9 mouse cellular contexts compared by ENCODE assay signal in genomic region chrX:60892801-60893681, GRCm38 (mm10). TPM values are rescaled to one million over a fixed set of nuclear protein-coding genes. Genes with fewer than 3 reads are reported as not detected.
DNase-seq lines count a peak whose midpoint lies in the region; ATAC-seq and TF ChIP-seq lines count a peak whose summit lies in the region.
"Had no signal": no experiment of that assay in that cellular context is flagged by ENCODE, and none has a peak within 500 bp of the region (broad histone marks: within the 10 kb centered on the region; RNA-seq: fewer than 3 reads in every experiment).

Gene Sox3 (minus strand): TSS chrX:60893430.

- H3K4me2 ChIP-seq in kidney, embryonic 16.5 days (replicated peaks; ENCODE audit: low read depth, low read length) = peak within 1 kb of the TSS; percentile 66
- H3K4me2 ChIP-seq in forebrain, postnatal 0 days (ENCODE audit: low read depth) = peak within 1 kb of the TSS; percentile 64
- H3K4me2 ChIP-seq in midbrain, embryonic 11.5 days = peak within 1 kb of the TSS; percentile 51

- 18% methylated on average over 72 of the region's 92 CpGs for WGBS in kidney, embryonic 16.5 days
- WGBS in forebrain, postnatal 0 days = 33% methylated on average over 78 of the region's 92 CpGs
- 19% methylated on average over 87 of the region's 92 CpGs for WGBS in midbrain, embryonic 11.5 days

- H3K4me1 ChIP-seq in kidney, embryonic 16.5 days (ENCODE audit: insufficient read depth, low read length) = 0 out of 2 replicates have a peak, but pooled peaks cover 4% of the 10 kb centered on the region
- no peaks in the 10 kb centered on the region for H3K4me1 ChIP-seq in forebrain, postnatal 0 days (ENCODE audit: insufficient read depth)
- H3K4me1 ChIP-seq in midbrain, embryonic 11.5 days (ENCODE audit: control insufficient read depth, insufficient read depth, low read length) = peaks cover 9% of the 10 kb centered on the region

- peak within 1 kb of the TSS; percentile 48 for H3K4me3 ChIP-seq in kidney, embryonic 16.5 days (ENCODE audit: low read length)
- H3K4me3 ChIP-seq in forebrain, postnatal 0 days (ENCODE audit: low read depth, low read length) = peak within 1 kb of the TSS; percentile 48
- H3K4me3 ChIP-seq in midbrain, embryonic 11.5 days (ENCODE audit: low read depth, low read length) = peak within 1 kb of the TSS; percentile 68

- H3K9ac ChIP-seq in kidney, embryonic 16.5 days (replicated peaks; ENCODE audit: low read length) = no peak within 1 kb of the TSS
- peak within 1 kb of the TSS; percentile 41 for H3K9ac ChIP-seq in forebrain, postnatal 0 days
- H3K9ac ChIP-seq in midbrain, embryonic 11.5 days (ENCODE audit: low read length) = peak within 1 kb of the TSS; percentile 86

- no peaks in the 10 kb centered on the region for H3K36me3 ChIP-seq in kidney, embryonic 16.5 days (ENCODE audit: insufficient read depth, low read length)
- H3K36me3 ChIP-seq in forebrain, postnatal 0 days (ENCODE audit: insufficient read depth) = no peaks in the 10 kb centered on the region
- H3K36me3 ChIP-seq in midbrain, embryonic 11.5 days (ENCODE audit: control insufficient read depth, insufficient read depth, low read length) = no peaks in the 10 kb centered on the region

- H3K27ac ChIP-seq in kidney, embryonic 16.5 days (ENCODE audit: low read length) = no peak within 1 kb of the TSS
- H3K27ac ChIP-seq in forebrain, postnatal 0 days (ENCODE audit: low read depth, low read length) = no peak within 1 kb of the TSS
- peak within 1 kb of the TSS; percentile 91 for H3K27ac ChIP-seq in midbrain, embryonic 11.5 days (ENCODE audit: low read depth, low read length)

- peaks cover 79% of the 10 kb centered on the region for H3K27me3 ChIP-seq in kidney, embryonic 16.5 days (ENCODE audit: insufficient read depth, low read length)
- no peaks in the 10 kb centered on the region for H3K27me3 ChIP-seq in forebrain, postnatal 0 days (ENCODE audit: insufficient read depth, low read length)
- no peaks in the 10 kb centered on the region for H3K27me3 ChIP-seq in midbrain, embryonic 11.5 days (ENCODE audit: control insufficient read depth, insufficient read depth, low read length)

- no peak for TF ChIP-seq CTCF in brain, embryonic 14.5 days (IDR thresholded peaks at IDR 0.05; ENCODE audit: borderline replicate concordance, extremely low read depth, insufficient read depth, insufficient read length)
- TF ChIP-seq CTCF in forebrain, postnatal 0 days (IDR thresholded peaks at IDR 0.05; ENCODE audit: low read depth) = no peak

- no peak; the same call in 1 of the 2 replicates for ATAC-seq in kidney, embryonic 16.5 days (ENCODE audit: low FRiP score, low TSS enrichment)
- ATAC-seq in forebrain, postnatal 0 days = peak; percentile 47
- peak; percentile 81 for ATAC-seq in midbrain, embryonic 11.5 days (ENCODE audit: low FRiP score)

- 0 out of 2 replicates have a peak, but pooled peaks cover 3% of the 10 kb centered on the region for H3K9me3 ChIP-seq in kidney, embryonic 16.5 days (ENCODE audit: low read length)
- no peaks in the 10 kb centered on the region for H3K9me3 ChIP-seq in forebrain, postnatal 0 days (ENCODE audit: low read length)
- no peaks in the 10 kb centered on the region for H3K9me3 ChIP-seq in midbrain, embryonic 11.5 days (ENCODE audit: control insufficient read depth, low read length)

- no peak for DNase-seq in kidney, postnatal 14 days
- DNase-seq in brain, embryonic 14.5 days (ENCODE audit: low read depth) = peak; percentile 92
- peak; percentile 47 for DNase-seq in forebrain, postnatal 0 days
- peak; percentile 91 for DNase-seq in midbrain, embryonic 11.5 days (ENCODE audit: low spot score, missing footprints)
- no peak for DNase-seq in frontal cortex, adult 2 months (ENCODE audit: extremely low spot score in 1 of 2, low spot score in 1 of 2)
- no peak for DNase-seq in spleen, postnatal 36 days (ENCODE audit: low spot score in 2 of 2)
- DNase-seq in right cerebral cortex, adult 2 months (ENCODE audit: low spot score in 2 of 2) = no peak

- TF ChIP-seq POLR2A in brain, embryonic 14.5 days (IDR thresholded peaks at IDR 0.05; ENCODE audit: borderline replicate concordance, extremely low read depth, insufficient read depth, insufficient read length, poor library complexity, severe bottlenecking) = peak; percentile 83; the same call in 1 of the 2 replicates

RNA-seq across cellular contexts. Expression of gene Sox3, which starts in this region (rescaled TPM):
- not detected in 2 replicates for polyA plus RNA-seq in kidney, embryonic 16.5 days (2015; fragmentation: Nextera tagmentation; extraction: Ambion mirVana)
- 24.6 and 40.2 TPM in 2 replicates for polyA plus RNA-seq in brain, embryonic 14.5 days (2012; rRNA removed)
- total RNA-seq in forebrain, postnatal 0 days (2014; rRNA removed) = 2.0 and 2.4 TPM in 2 replicates
- polyA plus RNA-seq in forebrain, postnatal 0 days (2015; fragmentation: Nextera tagmentation; extraction: Ambion mirVana) = 2.1 and 2.7 TPM in 2 replicates
- 8.3 and 11.0 TPM in 2 replicates for polyA plus RNA-seq in midbrain, embryonic 11.5 days (2014; fragmentation: Nextera tagmentation; extraction: Ambion mirVana)
- 1.8 TPM in 2 replicates for polyA plus RNA-seq in frontal cortex, adult 2 months (2012; rRNA removed)
- polyA plus RNA-seq: large intestine, adult 2 months had no signal

Comparison
In these comparisons a context has a peak if more than half of its experiments do, and no peak if none do; other contexts are left out.
1. DNase-seq: peak in brain, embryonic 14.5 days (single experiment), forebrain, postnatal 0 days (single experiment) and midbrain, embryonic 11.5 days (single experiment); none in kidney, postnatal 14 days (single experiment), frontal cortex, adult 2 months (0 of 2), spleen, postnatal 36 days (0 of 2) and right cerebral cortex, adult 2 months (0 of 2).
2. Peak in every context shown above with its lines, with median percentiles within 50 percentile points of each other: H3K4me2 ChIP-seq and H3K4me3 ChIP-seq.